Mouse (Mus musculus) frontal cortex, postnatal 10 days (tissue): ENCODE results near the gene Olfr57.
"Not testable (repeated sequence)": the region's sequence is repeated elsewhere in the genome, so short reads cannot be mapped to it uniquely, and the experiment has no call there.

Source experiments
- DNase-seq, 2 experiments: peaks; one replicate each; pipeline ENCODE4 v3.0.0; 2022; ENCODE audit warnings: low spot score in 2 of 2, mixed read lengths in 1 of 2

Olfr57 gene

GRCm38 (mm10) chr10:79028441-79028840 lies at the start of gene Olfr57:
Gene Olfr57, plus strand, starts transcription at chr10:79028741.
- DNase-seq: no peak

DNA sequence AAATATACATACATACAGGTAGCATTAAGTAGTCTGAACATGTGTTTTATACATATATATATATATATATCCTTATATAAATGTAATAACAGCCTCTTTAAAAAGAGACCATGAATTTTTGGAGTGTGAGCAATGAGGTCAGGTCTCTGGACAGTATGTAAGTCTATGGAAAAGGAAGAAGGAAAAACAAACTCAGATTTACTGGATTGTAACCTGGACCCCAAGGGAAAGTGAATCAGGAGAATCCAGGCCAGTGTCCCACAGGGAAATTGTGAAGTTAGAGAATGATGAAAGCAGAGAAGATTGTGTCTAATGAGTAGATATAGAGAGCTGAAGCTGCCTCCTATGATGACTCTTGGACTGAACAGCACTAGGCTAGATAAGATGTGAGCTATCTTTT lies 47.8 kb upstream of the Olfr57 start, which contains the start of gene Olfr1352:
Gene Olfr1352 (plus strand): TSS at position 301 of the 400 bp plus-strand sequence.
- no peak for DNase-seq

GRCm38 (mm10) chr10:79012172-79012571 lies 16.4 kb upstream of the Olfr57 start, which contains the start of gene Olfr1351:
Gene Olfr1351, plus strand, starts transcription at chr10:79012472.
- no peak for DNase-seq

DNA sequence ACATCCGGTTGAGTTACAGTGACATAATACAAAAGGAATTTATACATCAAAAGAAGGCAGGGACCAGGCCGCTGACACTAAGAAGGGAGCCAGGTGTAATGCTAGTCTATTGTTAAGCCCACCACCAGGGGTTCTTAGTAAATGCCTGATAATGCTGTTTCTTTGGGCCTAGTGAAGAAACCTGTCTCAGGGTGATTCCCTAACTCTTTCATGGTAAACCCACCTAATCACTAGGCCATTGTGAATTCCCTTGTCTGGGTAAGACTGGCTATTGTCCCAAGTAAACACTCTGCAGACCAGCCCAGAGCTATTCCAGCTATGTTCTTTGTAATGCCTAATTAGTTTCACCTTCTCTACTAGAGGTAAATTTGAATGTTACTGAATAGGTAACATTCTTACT lies 13.9 kb downstream of the Olfr57 start:
- DNase-seq: not testable (repeated sequence)

GRCm38 (mm10) chr10:79057370-79057769 lies 28.8 kb downstream of the Olfr57 start:
- DNase-seq: not testable (repeated sequence)
